Mouse (Mus musculus): ENCODE data around the gene 1700022I11Rik. TPM values are rescaled to one million over a fixed set of nuclear protein-coding genes. Genes with fewer than 3 reads are reported as not detected.

Gene 1700022I11Rik
- total RNA-seq (2021) = not detected
- long read RNA-seq, experiment 1 = 0 reads
- long read RNA-seq, experiment 2 = 0 reads

- no peak for DNase-seq
Measured at GRCm38 (mm10) chr4:42969304-42969703, at the start of gene 1700022I11Rik. Gene 1700022I11Rik (plus strand): TSS chr4:42969604.

- DNase-seq = no peak
Measured at GRCm38 (mm10) chr4:42920726-42921125, 48.7 kb upstream of the 1700022I11Rik start.

- DNase-seq = no peak
Measured at GRCm38 (mm10) chr4:42921536-42921935, 47.9 kb upstream of the 1700022I11Rik start.

- DNase-seq = no peak
Measured at GRCm38 (mm10) chr4:42922056-42922455, 47.3 kb upstream of the 1700022I11Rik start.

- DNase-seq = no peak
Measured at GRCm38 (mm10) chr4:42922461-42922860, 46.9 kb upstream of the 1700022I11Rik start.

GRCm38 (mm10) chr4:42924095-42924710 is 45.2 kb upstream of the 1700022I11Rik start:
- no peak for DNase-seq

- DNase-seq = no peak
Measured at GRCm38 (mm10) chr4:42928209-42928608, 41.2 kb upstream of the 1700022I11Rik start.

GRCm38 (mm10) chr4:42928952-42929351 is 40.5 kb upstream of the 1700022I11Rik start:
- no peak for DNase-seq

GRCm38 (mm10) chr4:42932229-42932969 is 37.0 kb upstream of the 1700022I11Rik start:
- DNase-seq = peak; percentile 38 to 40

GRCm38 (mm10) chr4:42933630-42934029 is 35.8 kb upstream of the 1700022I11Rik start:
- peak; percentile 79 for DNase-seq

- DNase-seq = no peak
Measured at GRCm38 (mm10) chr4:42941396-42941795, 28.0 kb upstream of the 1700022I11Rik start.

- DNase-seq = no peak
Measured at GRCm38 (mm10) chr4:42943341-42943740, 26.1 kb upstream of the 1700022I11Rik start.

- no peak for DNase-seq
Measured at GRCm38 (mm10) chr4:42944185-42944584, 25.2 kb upstream of the 1700022I11Rik start.

GRCm38 (mm10) chr4:42945043-42945442 is 24.4 kb upstream of the 1700022I11Rik start:
- DNase-seq = peak in 1 of 2 experiments; percentile 36

GRCm38 (mm10) chr4:42945445-42945844 is 24.0 kb upstream of the 1700022I11Rik start:
- no peak for DNase-seq

GRCm38 (mm10) chr4:42945952-42946351 is 23.5 kb upstream of the 1700022I11Rik start:
- DNase-seq = peak in 1 of 2 experiments; percentile 79

- DNase-seq = no peak
Measured at GRCm38 (mm10) chr4:42946733-42947290, 22.6 kb upstream of the 1700022I11Rik start.

- DNase-seq = no peak
Measured at GRCm38 (mm10) chr4:42948527-42948926, 20.9 kb upstream of the 1700022I11Rik start.

GRCm38 (mm10) chr4:42949051-42949675 is 20.2 kb upstream of the 1700022I11Rik start:
- no peak for DNase-seq

GRCm38 (mm10) chr4:42949676-42950051 is 19.7 kb upstream of the 1700022I11Rik start, which contains the start of gene Dnajb5:
Gene Dnajb5 (plus strand): TSS chr4:42949814.
- peak; percentile 99 for DNase-seq

GRCm38 (mm10) chr4:42950065-42950558 is 19.3 kb upstream of the 1700022I11Rik start:
- peak; percentile 93 to 94 for DNase-seq

Data from heart, adult 18-20 months (tissue).